Mouse (Mus musculus) ovary, postnatal 36 days (tissue): Measurements from ENCODE around the gene 1110051M20Rik.

Experiments used
- DNase-seq: peaks from one replicate; pipeline ENCODE4 v3.0.0; 2022; ENCODE audit warnings: low spot score, mixed read lengths

Gene 1110051M20Rik

DNA sequence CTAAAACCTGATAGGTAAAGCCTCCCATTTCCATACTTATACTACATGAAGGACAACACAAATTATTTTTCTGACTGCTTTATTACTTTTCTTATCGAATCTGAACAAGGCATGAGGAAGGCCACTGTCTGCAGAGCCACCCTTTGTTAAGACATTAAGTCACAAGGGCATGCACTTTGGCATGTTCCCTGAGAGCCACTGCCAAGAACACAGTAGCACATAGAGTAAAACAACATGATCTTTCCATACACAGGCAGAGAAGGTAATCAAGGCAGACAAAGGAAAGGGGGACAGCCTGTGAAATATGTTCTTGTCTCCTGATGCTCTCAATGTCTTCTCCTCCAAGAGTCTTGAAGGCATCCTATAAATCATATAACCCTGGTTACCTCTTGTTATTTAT, 30.7 kb downstream of the 1110051M20Rik start:
- no peak for DNase-seq

GRCm38 (mm10) chr2:91412361-91412760, 32.1 kb downstream of the 1110051M20Rik start:
- DNase-seq, result no peak

GRCm38 (mm10) chr2:91411473-91411872, 33.0 kb downstream of the 1110051M20Rik start:
- no peak for DNase-seq

DNA sequence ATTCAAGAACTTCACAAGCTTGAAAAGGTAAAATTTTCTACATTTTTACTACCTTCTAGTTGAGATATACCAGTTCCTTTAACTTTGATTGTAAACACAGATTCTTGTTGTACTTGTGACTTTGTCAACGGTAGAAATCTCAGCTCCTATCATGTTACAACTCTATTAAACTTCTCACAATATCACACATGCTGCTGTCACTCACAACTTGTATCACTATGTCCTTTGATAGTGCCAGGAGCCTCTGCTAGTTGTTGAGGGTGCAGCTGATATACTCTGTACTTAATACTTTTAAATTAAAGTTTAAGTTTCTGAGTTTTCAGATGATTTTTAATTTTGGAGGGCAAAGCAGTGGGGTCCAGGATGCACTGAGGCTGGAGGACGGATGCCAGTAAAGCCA, 36.5 kb downstream of the 1110051M20Rik start:
- no peak for DNase-seq

DNA sequence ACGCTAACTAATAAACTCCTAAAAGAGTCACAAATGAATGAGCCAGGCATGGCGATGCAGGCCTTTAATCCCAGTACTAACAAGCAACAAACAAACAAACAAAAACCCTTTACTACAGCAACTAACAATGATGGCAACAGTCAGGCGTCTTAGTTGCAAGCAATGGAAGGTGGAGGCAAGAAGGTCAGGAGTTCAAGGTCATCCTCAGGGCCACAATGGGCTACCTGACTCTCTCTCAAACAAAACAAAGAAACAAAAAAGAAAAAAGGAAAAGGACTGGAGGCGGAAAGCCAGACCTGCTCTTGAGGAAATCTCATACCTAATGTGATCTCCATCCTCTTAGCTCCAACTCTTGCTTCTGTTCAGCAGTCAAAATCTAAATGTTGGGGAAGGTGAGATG, 39.4 kb downstream of the 1110051M20Rik start:
- DNase-seq, result no peak

GRCm38 (mm10) chr2:91399727-91400126, 44.8 kb downstream of the 1110051M20Rik start:
- no peak for DNase-seq

GRCm38 (mm10) chr2:91399168-91399567, 45.3 kb downstream of the 1110051M20Rik start:
- DNase-seq, result no peak

DNA sequence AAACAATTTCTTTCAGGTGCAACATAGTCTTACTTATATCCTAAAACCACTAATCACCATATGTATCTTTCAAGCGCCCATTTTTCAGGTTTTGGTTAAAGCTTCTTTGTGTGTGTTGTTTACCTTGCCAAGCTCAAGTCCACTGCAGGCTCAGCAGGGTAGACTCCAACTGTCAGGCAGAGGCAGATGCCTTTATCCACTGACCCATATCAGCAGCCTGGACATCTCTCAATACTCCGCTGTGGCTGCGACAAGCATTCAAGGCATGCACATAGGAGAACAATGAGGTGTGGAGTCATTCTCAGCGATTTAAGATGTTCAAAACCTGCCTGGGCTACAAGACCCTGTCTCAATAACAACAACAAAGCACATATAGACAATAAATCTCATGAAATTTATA, 50.4 kb downstream of the 1110051M20Rik start:
- no peak for DNase-seq

- DNase-seq, result no peak
Measured at GRCm38 (mm10) chr2:91388738-91389137, 55.8 kb downstream of the 1110051M20Rik start.

GRCm38 (mm10) chr2:91388281-91388680, 56.2 kb downstream of the 1110051M20Rik start:
- DNase-seq, result no peak

DNA sequence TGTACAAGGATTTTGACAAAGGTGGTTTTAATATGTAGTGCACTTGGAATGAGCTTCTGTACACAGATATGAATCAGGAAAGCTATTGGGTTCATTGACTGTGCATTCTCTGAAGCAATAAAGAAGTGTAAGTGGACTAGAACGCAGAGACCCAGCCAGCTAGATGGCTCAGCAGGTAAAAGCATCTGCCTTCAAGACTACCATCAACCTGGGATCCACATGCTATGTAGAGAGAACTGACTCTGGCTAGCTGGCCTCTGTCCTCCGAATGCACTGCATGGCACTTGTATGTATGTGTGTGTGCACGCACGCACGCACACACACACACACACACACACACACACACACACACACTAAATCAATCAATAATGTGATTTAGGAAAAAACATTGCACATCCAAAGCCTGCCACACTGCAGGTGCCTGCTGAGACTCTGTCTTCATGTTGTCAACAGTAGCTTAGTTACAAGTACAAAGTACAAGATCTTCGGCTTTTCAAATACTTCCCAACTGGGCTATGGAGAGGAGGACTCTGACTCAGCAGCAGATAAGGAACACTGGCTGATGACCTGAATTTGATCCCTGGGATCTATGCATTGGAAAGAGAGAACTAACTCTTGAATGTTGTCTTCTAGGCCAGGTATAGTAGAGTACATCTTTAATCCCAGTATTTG, 57.1 kb downstream of the 1110051M20Rik start:
- no peak for DNase-seq

DNA sequence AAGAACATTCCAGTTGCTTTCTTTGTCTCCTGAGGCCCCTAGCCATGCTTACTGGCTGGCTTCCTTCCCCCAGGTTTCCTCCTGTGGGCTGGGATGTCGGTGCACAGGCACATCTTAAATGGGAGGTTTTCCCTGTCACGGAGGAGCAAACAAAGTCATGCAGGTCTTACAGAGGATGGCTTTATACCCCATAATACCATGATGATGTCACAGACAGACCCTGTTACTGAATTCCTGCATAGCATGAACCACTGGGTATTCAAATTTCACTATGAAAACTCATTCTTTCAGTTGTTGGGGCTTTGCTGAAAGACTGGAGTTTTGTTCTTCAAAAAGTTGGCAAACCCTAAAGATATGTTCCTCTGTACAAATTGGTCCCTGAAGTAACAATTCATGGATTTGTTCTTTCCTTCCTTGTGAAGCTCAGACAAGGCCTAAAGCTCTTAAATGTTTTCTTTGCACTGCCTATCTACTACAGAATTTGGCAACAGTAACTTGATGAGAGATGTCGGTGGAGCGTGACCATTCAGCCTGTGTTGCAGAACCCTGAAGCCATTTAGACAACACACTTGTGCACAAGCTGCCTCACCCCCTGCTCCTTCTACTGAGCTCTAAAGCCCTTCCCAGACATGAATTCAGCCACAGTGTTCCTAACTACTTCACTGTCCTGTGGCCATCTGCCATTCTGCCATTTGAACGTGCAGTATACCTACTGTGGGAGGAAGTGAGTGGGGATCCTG, 57.8 kb downstream of the 1110051M20Rik start:
- no peak for DNase-seq

GRCm38 (mm10) chr2:91383294-91383693, 61.2 kb downstream of the 1110051M20Rik start:
- no peak for DNase-seq

- no peak for DNase-seq
Measured at GRCm38 (mm10) chr2:91377038-91377437, 67.5 kb downstream of the 1110051M20Rik start.

- DNase-seq, result no peak
Measured at GRCm38 (mm10) chr2:91370314-91370713, 74.2 kb downstream of the 1110051M20Rik start.

GRCm38 (mm10) chr2:91363272-91363671, 81.2 kb downstream of the 1110051M20Rik start:
- DNase-seq, result no peak

GRCm38 (mm10) chr2:91361068-91361528, 83.4 kb downstream of the 1110051M20Rik start:
- peak; percentile 6 for DNase-seq

DNA sequence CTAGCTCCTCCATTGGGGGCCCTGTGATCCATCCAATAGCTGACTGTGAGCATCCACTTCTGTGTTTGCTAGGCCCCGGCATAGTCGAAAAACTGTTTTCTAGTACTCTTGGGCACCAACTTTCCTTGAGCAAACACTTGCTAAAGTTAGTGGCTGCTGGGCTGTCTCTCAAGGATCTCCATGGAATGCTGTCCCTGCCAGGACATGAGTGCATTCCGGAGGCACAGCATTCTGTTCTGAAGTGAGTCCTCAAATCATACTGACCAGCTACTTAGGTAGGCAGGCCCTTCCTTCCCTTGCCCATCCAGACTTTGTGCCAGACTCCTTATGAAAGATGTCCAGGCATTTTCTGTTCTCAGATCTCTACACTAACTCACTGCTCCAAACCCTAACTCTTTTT, 88.7 kb downstream of the 1110051M20Rik start:
- no peak for DNase-seq

- no peak for DNase-seq
Measured at GRCm38 (mm10) chr2:91354727-91355403, 89.6 kb downstream of the 1110051M20Rik start.

GRCm38 (mm10) chr2:91353854-91354253, 90.7 kb downstream of the 1110051M20Rik start:
- DNase-seq, result no peak

DNA sequence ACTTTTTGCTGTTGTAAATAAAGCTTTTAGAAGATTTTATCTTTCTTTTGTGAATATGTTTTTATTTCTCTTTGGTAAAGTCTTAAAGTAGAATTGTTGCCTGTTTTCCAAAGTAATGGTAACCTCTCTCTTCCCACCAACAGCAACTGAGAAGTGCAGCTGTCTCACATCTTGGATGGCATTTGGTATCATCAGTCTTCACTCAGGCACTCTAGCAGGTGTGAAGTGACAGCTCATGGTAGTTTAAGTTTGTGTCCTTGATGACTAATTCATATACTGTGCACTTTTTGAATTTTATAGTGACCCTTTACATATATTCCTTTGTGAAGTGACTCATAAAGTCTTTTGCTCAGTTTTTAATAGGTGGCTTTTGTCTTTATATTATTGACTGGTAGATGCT, 92.7 kb downstream of the 1110051M20Rik start:
- DNase-seq, result no peak

DNA sequence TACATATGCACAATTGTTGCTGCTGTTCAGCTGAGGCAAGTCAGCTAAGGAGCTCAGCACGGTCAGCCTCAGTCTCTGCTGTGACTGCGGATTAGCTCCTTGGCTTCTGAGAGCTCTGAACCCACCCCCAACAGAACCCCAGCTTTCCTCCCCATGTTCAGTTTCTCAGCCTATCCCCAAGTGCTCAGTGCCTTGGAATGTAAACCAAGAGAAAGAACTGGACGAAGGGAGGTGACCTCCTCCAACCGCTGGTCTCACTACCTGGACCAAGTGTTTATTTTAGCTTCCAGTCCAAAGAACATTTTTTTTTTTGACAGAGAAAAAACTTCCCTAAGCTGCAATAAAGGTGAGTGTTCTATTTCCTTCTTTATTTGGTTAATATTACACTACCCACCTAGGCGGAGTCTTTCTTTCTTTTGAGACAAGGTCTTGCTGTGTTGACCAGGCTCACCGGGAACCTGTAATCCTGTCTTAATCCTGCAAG, 94.5 kb downstream of the 1110051M20Rik start:
- DNase-seq, result no peak

DNA sequence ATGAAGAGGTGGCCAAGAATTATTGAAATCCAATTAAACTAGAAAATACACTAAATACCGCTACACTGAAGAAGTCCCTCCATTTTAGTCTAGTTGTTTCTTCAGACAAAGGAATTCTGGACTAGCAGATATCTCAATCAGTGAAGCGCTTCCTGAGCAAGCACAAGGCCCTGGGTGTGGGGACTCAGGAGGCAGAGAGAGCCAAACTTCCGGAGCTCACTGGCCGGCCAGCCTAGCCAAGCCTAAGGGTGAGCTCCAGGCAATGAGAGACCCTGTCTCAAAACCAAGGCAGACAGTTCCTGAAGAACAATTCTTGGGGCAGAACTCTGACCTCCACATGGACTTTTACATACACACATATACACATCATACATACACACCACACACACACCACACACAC, 95.6 kb downstream of the 1110051M20Rik start:
- DNase-seq, result no peak
